Mouse (Mus musculus): ENCODE measurements around the gene Smok2a.
"Not testable (repeated sequence)": the region's sequence is repeated elsewhere in the genome, so short reads cannot be mapped to it uniquely, and the experiment has no call there.

Smok2a gene

DNA sequence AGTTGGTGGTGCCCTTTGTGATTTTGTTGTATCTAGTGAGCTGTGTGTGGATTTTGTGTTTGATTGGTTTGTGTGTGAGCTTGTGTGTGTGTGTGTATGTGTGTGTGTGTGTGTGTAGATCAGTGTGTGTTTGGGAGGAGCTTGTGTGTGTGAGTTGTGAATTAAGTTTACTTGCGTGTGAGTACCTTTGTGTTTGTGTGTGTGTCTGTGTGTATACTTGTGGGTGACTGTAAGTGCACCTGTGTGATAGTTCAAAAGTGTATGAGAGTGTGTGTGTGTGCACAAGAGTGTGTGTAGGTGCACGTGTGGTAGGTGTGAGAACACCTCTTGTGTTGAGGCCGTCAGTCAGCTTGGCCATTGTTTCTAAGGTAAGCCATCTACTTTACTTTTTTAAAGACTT, at the start of gene Smok2a:
TSS of gene Smok2a (plus strand) at position 301 of the 400 bp plus-strand sequence.
- no peak for DNase-seq

DNA sequence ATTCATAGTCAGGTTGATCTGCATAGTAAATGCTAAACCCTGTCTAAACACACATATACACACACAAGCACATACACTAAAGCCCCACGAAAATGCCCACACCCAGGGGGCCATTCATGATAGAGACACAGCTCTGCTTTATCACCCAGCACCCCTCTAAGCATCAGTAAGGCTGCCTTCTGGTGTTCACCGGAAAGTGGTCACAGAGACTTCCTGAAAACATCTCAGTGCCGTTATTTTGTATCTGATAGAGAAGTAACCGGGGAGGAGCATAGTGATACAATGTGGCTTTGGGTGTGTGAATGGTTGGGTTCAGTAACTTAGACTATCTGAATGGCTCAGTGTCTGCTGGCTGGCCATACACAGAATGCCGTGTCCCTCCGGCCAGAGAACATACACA, 47.4 kb upstream of the Smok2a start:
- not testable (repeated sequence) for DNase-seq

DNA sequence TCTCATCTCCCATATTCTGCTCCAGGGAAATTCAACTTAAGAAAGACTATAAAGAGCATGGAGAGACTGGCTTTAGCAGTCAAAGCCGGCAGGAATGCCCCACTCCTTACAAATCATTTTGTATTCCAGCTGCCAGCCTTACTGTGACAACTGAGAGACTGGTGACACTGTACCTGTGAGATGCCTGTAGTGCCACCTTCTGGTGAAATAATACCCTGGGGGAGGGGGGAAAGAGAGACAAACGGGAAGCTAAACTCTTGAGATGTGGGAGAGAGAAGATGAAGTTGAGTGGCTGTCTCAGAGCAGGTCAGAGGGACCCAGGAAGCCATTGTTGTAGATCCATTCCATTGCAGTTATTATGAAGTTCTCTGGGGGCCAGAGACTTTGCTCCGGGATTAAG, 47.0 kb upstream of the Smok2a start:
- peak in 1 of 2 experiments; percentile 14 for DNase-seq

GRCm38 (mm10) chr17:13175609-13176008, 45.4 kb upstream of the Smok2a start:
- not testable (repeated sequence) for DNase-seq

GRCm38 (mm10) chr17:13177796-13178195, 43.2 kb upstream of the Smok2a start:
- DNase-seq: not testable (repeated sequence)

- not testable (repeated sequence) for DNase-seq
Observed at GRCm38 (mm10) chr17:13179021-13179420, 42.0 kb upstream of the Smok2a start.

DNA sequence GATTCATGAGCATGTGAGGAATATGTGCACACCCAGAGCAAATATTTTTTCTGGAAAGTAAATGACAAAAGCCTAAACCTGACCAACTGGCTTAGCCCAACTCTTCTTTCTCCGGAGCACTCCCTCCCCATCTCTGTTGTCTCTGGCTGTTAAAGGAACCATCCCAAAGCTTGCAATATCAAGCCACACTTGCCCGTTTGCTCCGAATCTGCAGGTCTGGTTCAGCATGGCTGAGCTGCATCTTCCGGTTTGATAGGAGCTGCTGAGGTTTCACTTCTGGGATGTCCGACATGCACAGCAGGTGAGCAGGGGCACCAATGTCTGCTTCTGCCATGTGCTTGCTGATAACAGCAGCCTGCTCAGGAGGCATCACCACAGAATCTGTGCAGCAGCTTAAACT, 40.5 kb upstream of the Smok2a start:
- DNase-seq: not testable (repeated sequence)

GRCm38 (mm10) chr17:13182712-13183111, 38.3 kb upstream of the Smok2a start:
- DNase-seq: not testable (repeated sequence)

DNA sequence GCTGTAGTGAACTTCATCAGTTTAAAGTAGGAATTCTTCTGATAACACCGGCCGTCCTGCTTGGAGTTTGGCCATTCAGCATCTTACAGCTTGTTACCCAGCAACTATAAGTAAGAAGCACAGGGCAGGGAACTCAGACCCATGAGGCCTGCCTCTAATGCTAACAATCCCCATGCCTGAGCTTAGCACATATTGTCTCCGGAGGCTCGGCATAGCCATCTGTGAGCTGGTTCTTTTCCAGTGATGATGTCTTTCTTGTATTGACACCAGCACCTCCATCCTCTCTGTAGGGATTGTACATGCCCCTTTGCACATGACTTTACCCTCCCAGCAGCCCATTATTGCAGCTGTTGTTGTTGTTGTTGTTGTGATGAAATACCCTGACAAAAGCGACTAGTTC, 36.5 kb upstream of the Smok2a start:
- DNase-seq: not testable (repeated sequence)

- not testable (repeated sequence) for DNase-seq
Observed at GRCm38 (mm10) chr17:13186541-13186940, 34.4 kb upstream of the Smok2a start.

DNA sequence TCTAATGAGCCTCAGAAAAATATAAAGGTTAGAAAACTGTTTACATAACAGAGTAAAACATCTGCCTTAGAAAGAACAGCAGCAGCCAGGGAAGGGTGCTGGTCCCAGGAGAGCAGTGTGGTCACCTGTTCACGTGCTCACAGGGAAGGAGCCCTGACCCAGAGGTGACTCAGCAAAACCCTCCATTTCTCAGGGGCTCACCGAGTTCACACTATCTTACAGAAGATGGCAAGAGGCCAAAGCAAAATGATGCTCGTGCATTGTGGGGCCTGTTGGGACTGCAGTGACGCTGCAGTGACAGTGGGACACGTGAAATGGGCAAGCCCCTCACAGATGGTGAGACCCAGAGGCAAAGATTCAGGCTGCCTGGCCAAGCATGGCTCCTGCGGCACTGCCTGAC, 33.4 kb upstream of the Smok2a start:
- not testable (repeated sequence) for DNase-seq

- DNase-seq: not testable (repeated sequence)
Observed at GRCm38 (mm10) chr17:13188846-13189245, 32.1 kb upstream of the Smok2a start.

- not testable (repeated sequence) for DNase-seq
Observed at GRCm38 (mm10) chr17:13190836-13191583, 30.0 kb upstream of the Smok2a start.

DNA sequence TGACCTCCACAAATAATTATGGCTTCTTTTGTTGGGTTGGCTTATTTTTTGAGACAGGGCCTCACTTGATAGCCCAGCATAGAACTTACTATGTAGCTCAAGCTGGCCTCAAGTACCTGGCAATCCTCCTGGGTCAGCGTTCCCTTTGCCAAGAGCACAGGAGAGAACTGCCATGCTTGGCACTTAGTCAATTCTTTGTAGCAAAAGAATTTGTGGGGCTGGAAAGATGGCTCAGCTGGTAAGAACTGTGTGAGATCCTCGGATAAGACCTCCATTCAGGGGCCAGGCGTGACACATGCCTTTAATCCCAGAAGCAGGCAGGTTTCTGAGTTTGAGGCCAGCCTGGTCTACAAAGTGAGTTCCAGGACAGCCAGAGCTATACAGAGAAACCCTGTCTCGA, 24.5 kb upstream of the Smok2a start:
- DNase-seq: not testable (repeated sequence)

- not testable (repeated sequence) for DNase-seq
Observed at GRCm38 (mm10) chr17:13198812-13199211, 22.2 kb upstream of the Smok2a start.

DNA sequence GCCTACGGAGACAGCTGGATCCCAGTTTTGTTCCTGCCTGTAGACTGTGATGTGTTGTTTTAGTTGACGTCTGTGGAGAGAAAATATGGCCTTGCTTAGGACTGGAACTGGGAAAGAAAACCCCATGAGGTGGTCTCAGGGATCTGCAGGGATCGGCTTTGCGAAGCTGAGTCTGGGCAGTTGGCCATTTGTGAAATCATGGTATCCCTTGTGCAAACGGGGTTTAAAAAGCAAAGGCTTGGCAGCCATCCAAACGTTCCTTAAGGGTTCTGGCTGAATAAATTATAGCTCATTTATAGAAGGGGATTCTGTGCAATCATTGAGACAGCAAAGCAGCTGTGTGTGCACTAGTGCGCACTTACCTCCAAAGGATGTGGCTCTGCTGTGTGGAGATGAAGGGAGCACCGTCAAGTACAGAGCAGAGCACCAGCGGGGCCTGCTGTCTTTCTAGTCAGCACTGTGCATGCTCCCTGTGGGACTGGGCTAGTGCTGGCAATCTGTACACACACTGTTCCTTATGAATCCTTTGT, 21.0 kb upstream of the Smok2a start:
- not testable (repeated sequence) for DNase-seq

DNA sequence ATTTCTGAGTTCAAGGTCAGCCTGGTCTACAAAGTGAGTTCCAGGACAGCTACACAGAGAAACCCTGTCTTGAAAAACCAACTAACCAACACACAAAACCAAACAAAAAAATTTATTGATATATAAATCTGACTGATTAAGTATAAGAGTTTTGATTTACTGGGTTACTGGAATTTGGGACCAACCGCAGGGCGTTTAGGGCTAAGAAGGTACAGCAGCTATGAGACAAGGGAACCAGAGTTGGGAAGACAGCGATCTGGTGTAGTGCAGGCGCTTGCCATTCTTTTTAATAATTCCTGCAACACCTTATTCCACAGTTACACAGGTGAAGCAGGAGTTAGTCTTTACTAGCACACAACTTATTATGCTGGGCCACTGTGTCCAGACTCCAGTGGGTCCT, 19.4 kb upstream of the Smok2a start:
- DNase-seq: not testable (repeated sequence)

GRCm38 (mm10) chr17:13202453-13203107, 18.4 kb upstream of the Smok2a start:
- DNase-seq: not testable (repeated sequence)

DNA sequence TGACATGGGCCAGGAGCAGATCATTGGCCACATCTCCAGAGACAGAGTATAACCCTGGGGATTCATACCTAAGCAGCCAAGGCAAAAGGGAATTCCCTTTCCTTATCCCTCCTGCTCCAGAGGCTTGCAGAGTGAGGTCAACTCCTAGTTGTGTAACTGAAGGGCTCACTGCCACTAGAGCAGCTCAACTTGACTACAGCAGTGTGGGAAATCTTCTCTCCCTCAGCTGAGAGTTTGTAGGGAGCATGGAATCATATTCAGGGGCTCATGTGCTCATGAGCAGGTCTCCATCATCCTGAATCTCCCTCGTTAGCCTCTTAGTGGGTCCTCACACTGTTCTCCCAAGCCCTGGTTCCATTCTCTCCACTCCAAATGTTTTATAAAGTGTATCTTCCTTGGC, 15.7 kb upstream of the Smok2a start:
- DNase-seq: not testable (repeated sequence)

DNA sequence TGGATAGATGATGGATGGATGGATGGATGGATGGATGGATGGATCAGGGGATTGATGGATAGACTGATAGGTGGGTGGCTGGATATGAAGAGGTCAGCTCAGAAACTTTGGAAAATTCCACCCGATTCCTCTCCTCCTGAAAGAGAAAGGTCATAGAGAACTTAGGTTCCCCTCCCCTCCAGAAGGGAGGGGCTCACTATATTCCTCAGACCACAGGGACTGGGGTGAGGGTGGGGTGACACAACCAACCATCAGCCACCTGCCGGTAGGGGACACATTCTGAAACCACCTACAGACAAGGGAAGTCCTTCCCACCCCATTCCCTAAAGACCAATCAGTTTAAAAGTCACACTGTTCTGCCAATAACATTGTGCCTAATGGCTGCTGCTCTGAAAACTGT, 14.5 kb upstream of the Smok2a start:
- no peak for DNase-seq

- not testable (repeated sequence) for DNase-seq
Observed at GRCm38 (mm10) chr17:13208460-13208859, 12.5 kb upstream of the Smok2a start.

GRCm38 (mm10) chr17:13212136-13212850, 8.7 kb upstream of the Smok2a start:
- no peak for DNase-seq

DNA sequence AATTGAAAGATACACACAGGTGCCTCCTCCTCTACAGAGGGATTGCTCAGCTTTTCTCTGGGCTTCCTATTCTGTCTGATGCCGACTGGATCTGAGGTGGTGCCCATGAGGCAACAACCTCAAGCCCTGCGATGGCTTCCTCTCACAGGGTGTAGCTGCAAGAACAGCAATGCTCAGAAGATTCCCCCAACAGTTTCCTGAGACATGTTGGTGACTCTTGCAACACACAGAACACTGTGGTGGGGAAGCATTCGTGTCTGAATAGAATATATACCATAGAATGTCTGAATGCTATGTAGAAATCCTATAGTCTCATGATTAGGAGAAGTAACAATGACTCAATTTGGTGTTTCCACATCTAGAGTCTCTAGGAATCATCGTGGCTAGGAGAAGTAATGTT, 6.8 kb upstream of the Smok2a start:
- DNase-seq: no peak

Measured in B cell, adult 2 months (primary cell).